Mouse (Mus musculus) midbrain, postnatal 0 days (tissue): ENCODE results near the gene Hadhb. TPM values are rescaled to one million over a fixed set of nuclear protein-coding genes. Genes with fewer than 3 reads are reported as not detected.

Experiments
- ATAC-seq: fragments of 200-750 bp; cut with Nextera tagmentation; 2 replicates; pipeline ENCODE4 v1.8.0; 2017; ENCODE audit warnings: moderate number of reproducible peaks, mild to moderate bottlenecking, moderate TSS enrichment, moderate library complexity; ENCODE audit not compliant: low FRiP score
- DNase-seq: peaks from one replicate; pipeline ENCODE4 v3.0.0-alpha.2; 2015; ENCODE audit warnings: low spot score
- H3K27ac ChIP-seq: fragments of 300-500 bp; sonication (generic); 2 replicates; pipeline ENCODE4 v1.5.1; 2014; ENCODE audit warnings: low read depth, mild to moderate bottlenecking, low read length, mixed read lengths
- H3K27me3 ChIP-seq: fragments of 300-500 bp; sonication (generic); 2 replicates; pipeline ENCODE4 v1.6.1; 2014; ENCODE audit warnings: low read length, control low read depth, mixed read lengths; ENCODE audit not compliant: insufficient read depth
- H3K36me3 ChIP-seq: fragments of 300-500 bp; sonication (generic); 2 replicates; pipeline ENCODE4 v1.6.1; 2014; ENCODE audit warnings: low read length, control low read depth, mixed read lengths; ENCODE audit not compliant: insufficient read depth
- H3K4me1 ChIP-seq: fragments of 300-500 bp; sonication (generic); 2 replicates; pipeline ENCODE4 v1.6.1; 2014; ENCODE audit warnings: mild to moderate bottlenecking, control low read depth, antibody characterized with exemption, low read length, mixed read lengths; ENCODE audit not compliant: insufficient read depth
- H3K4me2 ChIP-seq: fragments of 300-500 bp; sonication (generic); 2 replicates; pipeline ENCODE4 v1.6.1; 2014; ENCODE audit warnings: low read depth, mild to moderate bottlenecking, low read length, mixed read lengths; ENCODE audit not compliant: poor library complexity, severe bottlenecking
- H3K4me3 ChIP-seq: fragments of 300-500 bp; sonication (generic); 2 replicates; pipeline ENCODE4 v1.5.1; 2014; ENCODE audit warnings: low read depth, mild to moderate bottlenecking, low read length, moderate library complexity
- H3K9ac ChIP-seq: fragments of 300-500 bp; sonication (generic); replicated peaks from 2 replicates; pipeline ENCODE4 v1.6.1; 2014; ENCODE audit warnings: mild to moderate bottlenecking, low read length, moderate library complexity, mixed read lengths; ENCODE audit not compliant: poor library complexity, severe bottlenecking
- H3K9me3 ChIP-seq: fragments of 300-500 bp; sonication (generic); 2 replicates; pipeline ENCODE4 v1.6.1; 2016; ENCODE audit warnings: low read length, control low read depth
- CTCF ChIP-seq: IDR thresholded peaks from 2 replicates; pipeline ENCODE4 v1.5.1; 2016; ENCODE audit warnings: antibody characterized with exemption, mild to moderate bottlenecking
- WGBS: fragments of 180-500 bp; shearing (Covaris S2); extraction: QIAGEN DNeasy Blood & Tissue Kit; methylation state at CpG from one replicate; pipeline ENCODE4 v1.1.7; 2014; 5-methylcytosine and 5-hydroxymethylcytosine counted together
- microRNA counts: library from miRNA; unstranded; fragments of <30 nt; microRNA quantifications from one replicate; lab custom pipeline; 2015
- microRNA-seq: library from miRNA; unstranded; fragments of <30 nt; microRNA quantifications from one replicate; pipeline ENCODE4, GENCODE M21; 2016; ENCODE audit warnings: borderline number of aligned reads
- polyA plus RNA-seq: library from polyadenylated mRNA; unstranded; fragments of >200 nt; fragmentation: Nextera tagmentation; extraction: Ambion mirVana; gene quantifications from 2 replicates; pipeline ENCODE4 v1.2.1, GENCODE M21; 2015
- total RNA-seq: library from RNA; depleted of rRNA; stranded (reverse); fragments of >200 nt; gene quantifications from 2 replicates; pipeline ENCODE4 v1.2.3, GENCODE M21; 2014; rRNA removed

The Hadhb gene
- total and polyA plus RNA-seq, 2 experiments from 2014 or later: 41.1 to 56.8 TPM

DNA sequence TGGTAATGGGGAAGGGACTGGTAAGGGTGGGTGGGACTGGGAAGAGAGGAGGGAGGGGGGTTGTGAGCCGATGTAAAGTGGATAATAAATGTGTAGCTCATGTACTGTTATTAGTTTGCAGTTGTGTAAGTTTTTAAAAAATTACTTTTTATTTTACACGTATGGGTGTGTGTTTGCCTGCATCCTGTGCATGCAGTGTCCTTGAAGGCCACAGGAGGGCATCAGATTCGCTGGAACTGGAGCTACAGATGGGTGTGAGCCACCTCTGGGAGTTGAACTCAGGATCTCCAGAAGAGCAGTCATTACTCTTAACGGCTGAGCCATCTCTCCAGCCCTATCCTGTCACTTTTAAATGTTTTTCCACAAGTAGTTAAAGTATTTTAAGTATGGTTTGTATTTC lies 75.9 kb downstream of the Hadhb start:
- DNase-seq (no peak), ATAC-seq (no peak)
- no peak overlapping the region for H3K27ac ChIP-seq
- peak; percentile 62 for TF ChIP-seq CTCF
- H3K27me3 ChIP-seq: no peaks in the 10 kb centered on the region
- H3K4me3 ChIP-seq: no peak overlapping the region
- 82% methylated on average over 4 of the region's 4 CpGs for WGBS
- no peak overlapping the region for H3K4me2 ChIP-seq
- H3K36me3 ChIP-seq: no peaks in the 10 kb centered on the region
- H3K9ac ChIP-seq: no peak overlapping the region
- H3K4me1 ChIP-seq: peaks cover 7% of the 10 kb centered on the region; the same call in 1 of the 2 replicates
- H3K9me3 ChIP-seq: no peaks in the 10 kb centered on the region

GRCm38 (mm10) chr5:30231891-30232270 lies 76.8 kb downstream of the Hadhb start:
- ATAC-seq (peak; percentile 18; the same call in 1 of the 2 replicates), DNase-seq (no peak)
- Histone ChIP-seq H3K27me3 (no peaks in the 10 kb centered on the region), H3K9me3 (no peaks in the 10 kb centered on the region), H3K4me2 (peak overlapping the region; percentile 56), H3K27ac (peak overlapping the region; percentile 81), H3K36me3 (no peaks in the 10 kb centered on the region), H3K4me3 (peak overlapping the region; percentile 85), H3K4me1 (peaks cover 7% of the 10 kb centered on the region; the same call in 1 of the 2 replicates), H3K9ac (peak overlapping the region; percentile 61)
- 34% methylated on average over 16 of the region's 16 CpGs for WGBS
- TF ChIP-seq CTCF: no peak

- H3K9ac ChIP-seq: peak within 1 kb of the TSS; percentile 90
- H3K4me3 ChIP-seq: peak within 1 kb of the TSS; percentile 85
- peak within 1 kb of the TSS; percentile 80 for H3K4me2 ChIP-seq
- H3K9me3 ChIP-seq: no peaks in the 10 kb centered on the region
- ATAC-seq (peak; percentile 100), DNase-seq (peak; percentile 99)
- TF ChIP-seq CTCF: peak; percentile 39; the same call in 1 of the 2 replicates
- peak within 1 kb of the TSS; percentile 89 for H3K27ac ChIP-seq
- 7% methylated on average over 58 of the region's 71 CpGs for WGBS
- H3K27me3 ChIP-seq: no peaks in the 10 kb centered on the region
- peaks cover 7% of the 10 kb centered on the region; the same call in 1 of the 2 replicates for H3K4me1 ChIP-seq
- H3K36me3 ChIP-seq: no peaks in the 10 kb centered on the region
Measured at GRCm38 (mm10) chr5:30232271-30232971, 77.4 kb downstream of the Hadhb start, which contains the start of gene Selenoi. Selenoi (plus strand) TSS chr5:30232581.

GRCm38 (mm10) chr5:30233042-30233441 lies 78.0 kb downstream of the Hadhb start:
- DNase-seq (peak; percentile 17), ATAC-seq (no peak)
- H3K4me1 ChIP-seq: peaks cover 7% of the 10 kb centered on the region; the same call in 1 of the 2 replicates
- H3K36me3 ChIP-seq: no peaks in the 10 kb centered on the region
- peak overlapping the region; percentile 90 for H3K9ac ChIP-seq
- no peak for TF ChIP-seq CTCF
- peak overlapping the region; percentile 85 for H3K4me3 ChIP-seq
- no peaks in the 10 kb centered on the region for H3K27me3 ChIP-seq
- H3K27ac ChIP-seq: peak overlapping the region; percentile 89
- no peaks in the 10 kb centered on the region for H3K9me3 ChIP-seq
- 2% methylated on average over 15 of the region's 15 CpGs for WGBS
- peak overlapping the region; percentile 80 for H3K4me2 ChIP-seq

- TF ChIP-seq CTCF: no peak
- no peak for ATAC-seq
- DNase-seq: no peak
- WGBS: 66% methylated on average over 8 of the region's 8 CpGs
- H3K27ac ChIP-seq: no peak overlapping the region
- H3K4me1 ChIP-seq: peaks cover 7% of the 10 kb centered on the region; the same call in 1 of the 2 replicates
- peak overlapping the region; percentile 85 for H3K4me3 ChIP-seq
- peak overlapping the region; percentile 80 for H3K4me2 ChIP-seq
- no peaks in the 10 kb centered on the region for H3K36me3 ChIP-seq
- no peaks in the 10 kb centered on the region for H3K27me3 ChIP-seq
- 0 out of 2 replicates have a peak overlapping the region, but pooled peaks have one; percentile 9 for H3K9ac ChIP-seq
- H3K9me3 ChIP-seq: no peaks in the 10 kb centered on the region
Measured at GRCm38 (mm10) chr5:30233979-30234378, 78.9 kb downstream of the Hadhb start.

MicroRNAs encoded within 50 kb of the gene (microRNA counts, 519-probe panel; counts per million panel counts)
- microRNA mmu-miR-1960 (lab: Ali Mortazavi, UCI): 528 counts per million, percentile 58 among the panel's probes with 10 or more counts

Small RNAs within 50 kb of the gene (microRNA-seq; reads per million reads assigned to microRNA genes)
- gene Mir1960: not detected

Other genes starting within 250 kb of the Hadhb start
- gene Il6, start 142.1 kb upstream of the Hadhb start, total RNA-seq: 0.38 TPM in 1 of 2 replicates, not detected in the other
- not detected in 2 replicates for gene Il6, start 142.1 kb upstream of the Hadhb start, polyA plus RNA-seq
- gene Tyms, start 81.6 kb upstream of the Hadhb start, total RNA-seq: 9.1 and 11.3 TPM in 2 replicates
- 17.8 and 21.2 TPM in 2 replicates for gene Tyms, start 81.6 kb upstream of the Hadhb start, polyA plus RNA-seq
- gene Garem2, start 50.1 kb upstream of the Hadhb start, total RNA-seq: 18.1 and 20.6 TPM in 2 replicates
- 8.9 and 9.9 TPM in 2 replicates for gene Garem2, start 50.1 kb upstream of the Hadhb start, polyA plus RNA-seq
- gene 3110082J24Rik, start 49.2 kb upstream of the Hadhb start, total RNA-seq: 3.3 and 4.3 TPM in 2 replicates
- gene 3110082J24Rik, start 49.2 kb upstream of the Hadhb start, polyA plus RNA-seq: 2.6 and 3.8 TPM in 2 replicates
- gene Hadha, start 86 bp upstream of the Hadhb start, total RNA-seq: 42.3 and 54.1 TPM in 2 replicates
- 58.7 and 59.8 TPM in 2 replicates for gene Hadha, start 86 bp upstream of the Hadhb start, polyA plus RNA-seq
- gene Adgrf3, start 50.5 kb downstream of the Hadhb start, total RNA-seq: 0.14 TPM in 1 of 2 replicates, not detected in the other
- not detected in 2 replicates for gene Adgrf3, start 50.5 kb downstream of the Hadhb start, polyA plus RNA-seq
- gene Selenoi, start 77.3 kb downstream of the Hadhb start, total RNA-seq: 99.1 and 113 TPM in 2 replicates
- 24.3 and 26.8 TPM in 2 replicates for gene Selenoi, start 77.3 kb downstream of the Hadhb start, polyA plus RNA-seq
- gene Drc1, start 126.1 kb downstream of the Hadhb start, total RNA-seq: 5.9 and 7.6 TPM in 2 replicates
- gene Drc1, start 126.1 kb downstream of the Hadhb start, polyA plus RNA-seq: 10.2 and 11.2 TPM in 2 replicates